Mouse (Mus musculus) heart, postnatal 0 days (tissue): ENCODE results near the gene Rmnd1. TPM values are rescaled to one million over a fixed set of nuclear protein-coding genes. Genes with fewer than 3 reads are reported as not detected.

Experiments
- ATAC-seq: fragments of 200-750 bp; cut with Nextera tagmentation; 2 replicates; pipeline ENCODE4 v1.8.0; 2017; ENCODE audit warnings: low read depth, moderate number of reproducible peaks, moderate library complexity; ENCODE audit not compliant: insufficient read depth
- DNase-seq: peaks from one replicate; pipeline ENCODE4 v3.0.0-alpha.2; 2016; ENCODE audit warnings: low spot score
- H3K27ac ChIP-seq: fragments of 300-500 bp; sonication (generic); 2 replicates; pipeline ENCODE4 v1.5.1; 2014; ENCODE audit warnings: low read depth, mild to moderate bottlenecking
- H3K27me3 ChIP-seq: fragments of 300-500 bp; sonication (generic); 2 replicates; pipeline ENCODE4 v1.6.1; 2014; ENCODE audit warnings: low read length, mixed read lengths; ENCODE audit not compliant: control insufficient read depth, insufficient read depth
- H3K36me3 ChIP-seq: fragments of 300-500 bp; sonication (generic); replicated peaks from 2 replicates; pipeline ENCODE4 v1.6.1; 2014; ENCODE audit warnings: low read length, mixed read lengths; ENCODE audit not compliant: control insufficient read depth, insufficient read depth
- H3K4me1 ChIP-seq: fragments of 300-500 bp; sonication (generic); 2 replicates; pipeline ENCODE4 v1.6.1; 2014; ENCODE audit warnings: antibody characterized with exemption; ENCODE audit not compliant: control insufficient read depth, insufficient read depth
- H3K4me2 ChIP-seq: fragments of 300-500 bp; sonication (generic); 2 replicates; pipeline ENCODE4 v1.6.1; 2014; ENCODE audit warnings: low read depth, mild to moderate bottlenecking, low read length, moderate library complexity
- H3K4me3 ChIP-seq: fragments of 300-500 bp; sonication (generic); 2 replicates; pipeline ENCODE4 v1.5.1; 2014; ENCODE audit warnings: low read depth, low read length
- H3K9ac ChIP-seq: fragments of 300-500 bp; sonication (generic); replicated peaks from 2 replicates; pipeline ENCODE4 v1.6.1; 2014; ENCODE audit warnings: low read depth, low read length, mixed read lengths
- H3K9me3 ChIP-seq: fragments of 300-500 bp; sonication (generic); replicated peaks from 2 replicates; pipeline ENCODE4 v1.6.1; 2016; ENCODE audit warnings: low read length; ENCODE audit not compliant: control insufficient read depth
- CTCF ChIP-seq: IDR thresholded peaks from 2 replicates; pipeline ENCODE4 v1.5.1; 2016; ENCODE audit warnings: antibody characterized with exemption, control low read depth, low read depth
- EP300 ChIP-seq: IDR thresholded peaks from 2 replicates; pipeline ENCODE4 v1.6.1; 2016; ENCODE audit warnings: antibody characterized with exemption, low read depth
- WGBS: fragments of 180-500 bp; shearing (Covaris S2); extraction: QIAGEN DNeasy Blood & Tissue Kit; methylation state at CpG from one replicate; pipeline ENCODE4 v1.1.7; 2014; 5-methylcytosine and 5-hydroxymethylcytosine counted together
- polyA plus RNA-seq: library from polyadenylated mRNA; unstranded; fragments of >200 nt; fragmentation: Nextera tagmentation; extraction: Ambion mirVana; gene quantifications from 2 replicates; pipeline ENCODE4 v1.2.1, GENCODE M21; 2015
- total RNA-seq: library from RNA; depleted of rRNA; stranded (reverse); fragments of >200 nt; gene quantifications from 2 replicates; pipeline ENCODE4 v1.2.3, GENCODE M21; 2014; ENCODE audit warnings: low replicate concordance

Gene Rmnd1
- total and polyA plus RNA-seq, 2 experiments from 2014 or later: 76.1 to 172 TPM

- H3K27me3 ChIP-seq: no peaks in the 10 kb centered on the region
- no peak for ATAC-seq
- no peak overlapping the region for H3K27ac ChIP-seq
- peaks cover 21% of the 10 kb centered on the region for H3K36me3 ChIP-seq
- WGBS: 84% methylated on average over 7 of the region's 7 CpGs
- no peak overlapping the region for H3K9ac ChIP-seq
- TF ChIP-seq EP300 (no peak), CTCF (no peak)
- H3K9me3 ChIP-seq: no peaks in the 10 kb centered on the region
- no peak for DNase-seq
- no peak overlapping the region for H3K4me3 ChIP-seq
- H3K4me1 ChIP-seq: no peaks in the 10 kb centered on the region
- no peak overlapping the region for H3K4me2 ChIP-seq
Observed at GRCm38 (mm10) chr10:4375267-4375666, 56.9 kb downstream of the Rmnd1 start.

GRCm38 (mm10) chr10:4374734-4375133 is 57.5 kb downstream of the Rmnd1 start:
- Histone ChIP-seq H3K4me3 (no peak overlapping the region), H3K4me2 (no peak overlapping the region), H3K9me3 (no peaks in the 10 kb centered on the region), H3K4me1 (no peaks in the 10 kb centered on the region), H3K9ac (no peak overlapping the region), H3K27me3 (no peaks in the 10 kb centered on the region), H3K36me3 (peaks cover 27% of the 10 kb centered on the region), H3K27ac (no peak overlapping the region)
- DNase-seq (no peak), ATAC-seq (no peak)
- TF ChIP-seq CTCF (no peak), EP300 (no peak)
- 85% methylated on average over 4 of the region's 4 CpGs for WGBS

- Histone ChIP-seq H3K4me3 (no peak overlapping the region), H3K9ac (no peak overlapping the region), H3K27ac (no peak overlapping the region), H3K4me2 (no peak overlapping the region), H3K36me3 (peaks cover 30% of the 10 kb centered on the region), H3K27me3 (no peaks in the 10 kb centered on the region), H3K9me3 (no peaks in the 10 kb centered on the region), H3K4me1 (no peaks in the 10 kb centered on the region)
- no peak for TF ChIP-seq EP300
- 90% methylated on average over 7 of the region's 7 CpGs for WGBS
- no peak for DNase-seq
- no peak for ATAC-seq
Observed at GRCm38 (mm10) chr10:4374239-4374638, 57.9 kb downstream of the Rmnd1 start.

GRCm38 (mm10) chr10:4373558-4373957 is 58.6 kb downstream of the Rmnd1 start:
- ATAC-seq: no peak
- WGBS: 79% methylated on average over 4 of the region's 4 CpGs

GRCm38 (mm10) chr10:4372011-4372410 is 60.2 kb downstream of the Rmnd1 start:
- H3K4me2 ChIP-seq: no peak overlapping the region
- no peaks in the 10 kb centered on the region for H3K4me1 ChIP-seq
- H3K36me3 ChIP-seq: peaks cover 42% of the 10 kb centered on the region
- ATAC-seq (peak; percentile 31; the same call in 1 of the 2 replicates), DNase-seq (peak; percentile 37)
- TF ChIP-seq EP300 (no peak), CTCF (peak; percentile 66)
- no peak overlapping the region for H3K4me3 ChIP-seq
- no peak overlapping the region for H3K27ac ChIP-seq
- H3K9me3 ChIP-seq: no peaks in the 10 kb centered on the region
- no peak overlapping the region for H3K9ac ChIP-seq
- no peaks in the 10 kb centered on the region for H3K27me3 ChIP-seq
- WGBS: 41% methylated on average over 5 of the region's 5 CpGs

More at GRCm38 (mm10) chr10:4373558-4373957, 58.6 kb downstream of the Rmnd1 start:
- DNase-seq: no peak
- no peak overlapping the region for H3K4me2 ChIP-seq
- H3K27me3 ChIP-seq: no peaks in the 10 kb centered on the region
- TF ChIP-seq CTCF (no peak), EP300 (no peak)
- no peak overlapping the region for H3K27ac ChIP-seq
- H3K36me3 ChIP-seq: peaks cover 37% of the 10 kb centered on the region
- no peaks in the 10 kb centered on the region for H3K4me1 ChIP-seq
- H3K9ac ChIP-seq: no peak overlapping the region
- no peaks in the 10 kb centered on the region for H3K9me3 ChIP-seq
- H3K4me3 ChIP-seq: no peak overlapping the region

GRCm38 (mm10) chr10:4370105-4370504 is 62.1 kb downstream of the Rmnd1 start:
- no peak for ATAC-seq
- WGBS: 89% methylated on average over 11 of the region's 11 CpGs

More at GRCm38 (mm10) chr10:4370105-4370504, 62.1 kb downstream of the Rmnd1 start:
- no peaks in the 10 kb centered on the region for H3K4me1 ChIP-seq
- TF ChIP-seq CTCF (no peak), EP300 (no peak)
- H3K27me3 ChIP-seq: no peaks in the 10 kb centered on the region
- H3K9me3 ChIP-seq: no peaks in the 10 kb centered on the region
- peaks cover 42% of the 10 kb centered on the region for H3K36me3 ChIP-seq
- no peak overlapping the region for H3K4me2 ChIP-seq
- H3K27ac ChIP-seq: no peak overlapping the region
- no peak overlapping the region for H3K4me3 ChIP-seq
- H3K9ac ChIP-seq: no peak overlapping the region
- DNase-seq: no peak
